Mouse (Mus musculus): ENCODE results near the gene Adora2a.
"Not testable (repeated sequence)": the region's sequence is repeated elsewhere in the genome, so short reads cannot be mapped to it uniquely, and the experiment has no call there.

Adora2a gene

DNA sequence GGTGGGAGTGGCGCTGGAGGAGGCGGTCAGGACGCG, at the start of gene Adora2a:
Adora2a (plus strand) TSS at position 6 of the 36 bp plus-strand sequence.
- no peak for DNase-seq (ENCODE audit: low read depth, low spot score)

DNA sequence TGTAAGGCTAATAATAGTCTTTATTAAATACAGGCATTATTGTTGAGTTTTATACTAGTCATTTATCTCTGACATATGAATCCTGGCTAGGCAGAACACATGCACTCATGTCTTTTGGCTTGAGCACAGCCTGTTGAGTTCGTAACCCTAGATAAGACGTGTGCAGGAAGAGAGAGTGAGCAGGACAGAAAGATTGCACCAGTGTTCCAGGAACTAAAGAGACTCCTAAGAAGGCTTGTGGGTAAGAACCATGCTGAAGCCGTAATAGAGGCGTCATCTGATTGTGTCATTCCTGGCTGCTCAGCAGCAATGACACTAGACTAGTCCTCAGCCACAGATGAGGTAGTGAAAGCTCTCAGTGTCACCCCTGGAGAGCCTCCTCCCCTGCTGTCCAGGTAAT, 43.7 kb upstream of the Adora2a start:
- no peak for DNase-seq (ENCODE audit: low read depth, low spot score)

DNA sequence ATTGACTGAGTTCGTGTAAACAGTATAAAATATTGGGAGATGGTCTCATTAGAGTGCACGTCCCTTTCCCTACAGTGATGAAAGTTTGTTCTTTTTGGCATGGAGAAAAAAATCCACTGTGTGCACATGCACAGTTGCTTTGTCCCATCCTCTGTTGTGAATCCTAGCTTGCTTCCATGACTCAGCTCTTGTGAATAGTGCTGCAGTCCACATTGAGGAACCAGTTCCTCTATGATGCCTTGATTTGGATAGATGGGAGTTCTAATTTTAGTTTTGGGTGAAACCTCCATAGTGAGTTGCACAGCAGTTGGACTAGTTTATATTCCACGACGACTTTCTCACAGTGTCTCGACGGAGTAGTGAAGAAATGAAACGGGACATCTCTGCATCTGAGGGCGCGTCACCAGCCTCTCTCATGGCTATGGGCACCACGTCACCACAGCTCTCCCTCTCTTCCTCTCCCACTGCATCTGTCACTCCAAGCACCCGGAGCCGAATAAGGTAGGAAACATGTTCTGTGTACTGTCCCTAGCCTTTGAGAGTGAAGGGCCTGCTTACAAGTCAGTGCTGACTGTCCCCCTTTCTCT, 40.2 kb upstream of the Adora2a start:
- no peak for DNase-seq (ENCODE audit: low read depth, low spot score)

DNA sequence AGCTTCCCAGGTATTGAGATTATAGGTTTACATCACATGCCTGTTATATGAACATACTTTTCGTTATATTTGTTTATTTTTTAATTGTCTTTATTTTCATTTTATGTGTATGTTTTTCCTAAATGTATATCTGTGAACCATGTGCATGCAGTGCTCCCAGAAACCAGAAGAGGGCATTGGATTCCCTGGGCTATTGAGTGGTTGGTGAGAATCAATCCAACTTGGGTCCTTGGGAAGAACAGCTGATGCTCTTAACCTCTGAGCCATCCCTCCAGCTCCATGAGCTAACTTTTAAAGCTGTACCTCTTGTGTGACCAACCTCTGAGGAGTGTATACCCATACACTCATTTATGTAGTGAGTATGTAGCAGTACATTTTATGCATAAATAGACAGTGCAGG, 39.2 kb upstream of the Adora2a start:
- DNase-seq (ENCODE audit: low read depth, low spot score) = peak; percentile 20

DNA sequence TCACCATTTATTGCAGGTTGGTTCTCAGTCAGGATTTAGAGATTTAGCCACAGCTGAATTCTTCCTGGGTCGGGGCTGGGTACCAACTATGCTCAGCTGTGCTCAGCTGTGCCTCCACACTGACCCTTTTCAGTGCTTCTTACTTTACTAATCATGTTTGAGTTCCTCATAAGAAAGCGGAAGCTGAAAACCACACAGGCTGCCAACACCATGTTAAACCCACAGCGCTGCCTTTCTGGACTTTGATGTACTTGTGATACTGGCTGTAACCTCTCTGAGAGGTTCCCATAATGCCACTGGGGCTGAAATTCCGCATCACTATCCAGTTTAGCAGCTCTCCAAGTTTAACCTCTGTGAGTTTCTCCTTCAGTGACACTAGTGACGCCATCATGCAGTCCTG, 34.0 kb upstream of the Adora2a start:
- peak; percentile 61 for DNase-seq (ENCODE audit: low read depth, low spot score)

DNA sequence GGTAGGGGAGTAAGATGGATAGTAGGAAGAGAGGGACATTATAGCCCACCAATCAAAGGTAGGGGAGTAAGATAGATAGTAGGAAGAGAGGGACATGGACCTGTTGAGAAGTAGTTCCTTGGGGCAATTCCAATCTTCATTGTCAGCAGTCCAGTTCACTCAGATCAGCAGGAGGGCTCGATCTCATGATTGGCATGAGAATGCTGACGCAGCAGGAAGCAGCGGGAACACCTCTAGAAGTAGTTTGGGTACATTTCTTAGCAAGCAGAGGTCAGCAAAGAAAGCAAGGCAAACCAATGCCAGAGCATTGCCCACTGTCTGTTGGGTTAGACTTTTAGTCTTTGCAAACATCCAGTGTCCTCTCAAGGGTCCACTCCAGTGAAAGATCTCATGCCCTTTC, 32.9 kb upstream of the Adora2a start:
- DNase-seq (ENCODE audit: low read depth, low spot score) = no peak

DNA sequence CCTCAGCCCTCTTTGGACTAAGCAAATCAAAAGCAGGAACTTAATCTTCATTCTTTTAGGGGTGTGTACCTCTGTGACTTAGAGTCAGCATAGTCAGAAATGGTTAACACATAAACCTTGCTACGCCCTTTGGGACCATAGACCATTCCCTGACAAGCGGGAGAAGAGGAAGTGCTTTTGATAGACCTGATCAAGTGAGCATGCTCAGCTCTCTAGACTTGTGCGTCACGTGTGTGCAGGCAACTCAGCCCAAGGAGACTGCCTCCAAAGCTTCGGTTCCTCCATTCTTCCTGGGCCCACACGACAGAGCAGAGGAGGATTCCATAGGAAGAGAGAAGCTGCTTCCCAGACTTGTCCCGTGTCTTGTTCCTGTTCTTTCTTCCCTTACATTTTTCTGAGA, 28.1 kb upstream of the Adora2a start:
- no peak for DNase-seq (ENCODE audit: low read depth, low spot score)

DNA sequence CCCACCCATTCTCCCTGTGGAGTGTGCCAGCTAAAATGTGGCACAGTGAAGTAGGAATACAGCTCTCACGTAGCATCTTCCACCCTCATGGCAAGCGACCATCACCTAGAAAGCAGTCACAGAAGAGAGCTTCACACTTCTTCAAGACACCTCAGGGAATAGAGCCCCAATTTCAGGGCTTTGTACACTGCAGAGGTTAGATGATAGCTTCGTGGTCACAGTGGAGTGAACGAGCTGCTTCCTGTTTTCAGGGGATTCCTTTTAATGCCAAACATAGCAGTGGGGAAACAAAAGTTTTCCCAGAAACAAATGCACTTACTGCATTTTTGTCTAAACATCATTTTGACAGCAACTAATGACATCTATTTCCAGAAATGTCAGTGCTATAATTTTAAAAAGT, 27.3 kb upstream of the Adora2a start:
- peak; percentile 40 for DNase-seq (ENCODE audit: low read depth, low spot score)

DNA sequence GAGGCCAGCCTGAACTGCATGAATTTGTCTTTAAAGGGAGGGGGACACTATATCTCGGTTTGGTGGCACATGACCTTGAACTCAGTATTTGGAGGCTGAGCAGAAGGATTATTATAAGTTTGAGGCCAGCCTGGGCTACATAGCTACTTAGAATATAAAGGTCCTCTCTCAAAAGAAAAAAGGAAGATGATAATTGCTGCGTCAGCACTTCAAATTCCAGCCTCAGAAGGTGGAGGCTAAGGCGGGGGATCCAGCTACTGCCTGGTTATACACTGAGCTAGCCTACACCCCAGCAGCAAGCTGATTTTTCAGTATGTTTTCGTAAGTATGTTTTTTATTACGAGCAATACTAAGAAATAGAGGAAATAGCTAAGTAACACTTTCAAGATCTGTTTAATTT, 26.0 kb upstream of the Adora2a start:
- no peak for DNase-seq (ENCODE audit: low read depth, low spot score)

DNA sequence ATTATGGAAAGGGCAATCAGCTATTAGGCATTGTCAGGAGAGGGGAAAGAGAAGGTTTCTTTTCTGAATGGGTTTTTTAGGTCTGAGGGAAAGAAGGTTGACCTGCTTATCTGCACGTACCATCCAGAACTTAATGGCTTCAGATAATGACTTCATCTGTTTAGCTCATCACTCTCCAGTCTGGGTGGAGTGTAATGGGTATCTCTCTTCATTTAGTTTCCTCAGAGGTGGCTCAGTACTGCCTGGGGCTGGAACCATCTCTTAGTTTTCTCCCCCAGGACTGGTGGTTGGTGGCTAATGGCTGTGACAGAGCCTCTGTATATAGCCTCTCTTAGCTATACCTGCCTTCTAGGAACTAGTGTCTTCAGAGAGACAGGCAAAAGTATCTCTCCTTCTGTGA, 25.3 kb upstream of the Adora2a start:
- no peak for DNase-seq (ENCODE audit: low read depth, low spot score)

DNA sequence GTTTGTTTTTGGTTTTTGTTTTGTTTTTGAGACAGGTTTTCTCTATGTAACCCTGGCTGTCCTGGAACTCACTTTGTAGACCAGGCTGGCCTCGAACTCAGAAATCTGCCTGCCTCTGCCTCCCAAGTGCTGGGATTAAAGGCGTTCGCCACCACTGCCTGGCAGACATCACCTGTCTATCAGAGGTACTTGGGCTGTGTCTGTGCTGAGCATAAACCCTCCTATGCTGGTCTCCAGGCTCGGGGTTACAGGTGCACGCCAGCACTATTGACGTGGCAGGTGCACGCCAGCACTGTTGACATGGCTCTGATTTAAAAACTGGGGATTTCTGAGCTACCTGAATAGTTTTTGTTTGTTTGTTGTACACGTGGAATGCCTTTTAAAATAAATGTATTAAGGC, 24.5 kb upstream of the Adora2a start:
- DNase-seq (ENCODE audit: low read depth, low spot score) = not testable (repeated sequence)

DNA sequence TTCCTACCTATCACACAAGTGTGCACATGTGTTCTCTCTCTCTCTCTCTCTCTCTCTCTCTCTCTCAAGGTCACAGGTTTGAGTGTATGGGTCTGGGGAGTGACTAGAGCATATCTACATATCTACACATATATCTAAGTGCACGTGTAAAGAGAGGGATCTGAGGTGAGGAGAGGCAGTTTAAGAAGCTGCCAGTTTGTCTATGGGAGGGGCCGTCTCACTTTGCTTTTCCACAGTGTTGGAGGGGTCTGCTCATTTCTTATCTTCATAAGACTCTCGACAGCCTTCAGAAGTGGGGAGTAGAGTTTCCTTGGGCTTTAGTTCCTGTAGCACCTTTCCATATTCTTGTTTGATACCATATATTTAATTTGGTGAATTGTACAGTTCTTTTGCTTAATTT, 23.4 kb upstream of the Adora2a start:
- DNase-seq (ENCODE audit: low read depth, low spot score) = no peak

DNA sequence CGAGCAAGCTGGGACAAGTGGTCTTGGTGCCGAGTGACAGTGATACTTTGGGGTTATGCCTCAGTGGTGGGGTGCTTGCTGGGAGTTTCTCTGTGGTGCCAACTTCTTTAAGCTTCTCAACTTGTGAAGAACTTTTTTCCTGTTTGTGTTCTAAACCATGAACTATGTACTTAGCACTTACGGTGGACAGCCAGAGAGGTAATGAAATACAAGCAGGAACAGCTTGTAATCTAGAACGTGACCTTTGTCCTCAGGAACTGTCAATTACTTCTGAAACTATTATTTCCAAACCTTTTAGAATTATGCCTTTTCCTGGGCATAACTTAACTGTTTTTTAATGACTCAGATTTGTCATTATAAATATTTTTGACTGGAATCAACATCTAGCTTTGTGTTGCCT, 22.3 kb upstream of the Adora2a start:
- DNase-seq (ENCODE audit: low read depth, low spot score) = no peak

DNA sequence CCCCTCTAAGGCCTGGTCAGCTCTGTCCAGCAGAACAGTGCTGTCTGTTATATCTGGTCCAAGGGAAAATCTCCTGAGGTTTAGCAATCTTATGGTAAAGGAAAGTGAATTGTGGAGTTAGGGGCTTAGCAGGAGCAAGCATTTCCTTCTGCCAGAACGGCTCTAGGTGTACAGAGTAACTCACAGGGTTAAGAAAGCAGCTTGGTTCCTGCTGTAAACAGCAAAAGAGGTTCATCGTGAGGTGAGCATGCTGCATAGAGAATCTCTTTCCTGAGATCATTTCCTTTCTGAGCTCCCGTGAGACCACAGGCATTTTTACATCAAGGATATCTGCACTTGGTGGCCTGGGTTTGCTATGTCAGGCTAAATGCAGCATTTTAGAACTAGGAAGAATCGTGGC, 21.8 kb upstream of the Adora2a start:
- no peak for DNase-seq (ENCODE audit: low read depth, low spot score)

DNA sequence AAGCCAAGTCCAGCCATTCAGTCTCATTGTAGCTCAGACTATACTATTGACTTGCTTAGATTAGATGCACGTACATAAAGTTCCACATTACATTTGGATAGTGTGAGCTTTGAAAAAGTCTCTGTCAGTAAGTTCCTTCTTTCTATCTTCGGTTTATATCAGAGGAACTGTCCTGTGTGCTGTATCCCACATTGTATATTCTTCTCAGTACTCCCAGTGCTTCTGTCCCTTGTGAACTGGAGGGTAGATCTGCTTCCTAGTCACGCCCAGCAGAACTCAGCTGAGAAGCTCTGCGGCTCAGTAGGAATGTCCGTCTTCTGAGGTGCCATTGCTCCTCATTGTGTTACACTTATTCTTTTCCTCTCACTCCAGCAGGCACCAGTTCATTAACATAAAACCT, 18.1 kb upstream of the Adora2a start:
- DNase-seq (ENCODE audit: low read depth, low spot score) = no peak

DNA sequence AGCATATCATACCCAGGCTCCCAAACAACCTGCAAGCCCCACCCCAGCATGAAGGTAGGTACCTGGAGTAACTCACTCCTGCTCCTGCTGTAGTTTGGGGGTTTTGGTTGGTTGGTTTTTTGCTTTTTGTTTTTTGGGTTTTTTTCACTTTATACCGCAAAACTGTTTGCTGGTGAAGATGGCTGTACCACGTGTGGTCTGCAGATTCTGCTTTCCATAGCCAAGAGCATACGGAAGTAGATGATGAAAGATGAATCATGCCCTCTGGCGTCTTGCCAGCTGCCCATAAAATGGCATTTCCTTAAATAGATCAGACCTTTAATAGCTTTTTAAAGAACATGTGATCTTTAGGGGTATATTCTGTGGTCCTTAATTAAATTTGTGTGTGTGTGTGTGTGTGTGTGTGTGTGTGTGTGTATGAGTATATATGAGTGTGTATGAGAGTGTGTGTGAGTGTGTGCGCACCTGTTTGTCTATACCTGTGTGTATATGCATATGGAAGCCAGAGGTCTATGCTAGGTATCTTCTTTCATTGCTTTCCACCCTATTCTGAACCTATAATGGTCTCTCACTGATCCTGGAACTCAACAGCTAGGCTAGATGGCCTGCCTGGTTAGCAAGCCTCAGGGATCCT, 16.8 kb upstream of the Adora2a start:
- peak; percentile 29 for DNase-seq (ENCODE audit: low read depth, low spot score)

DNA sequence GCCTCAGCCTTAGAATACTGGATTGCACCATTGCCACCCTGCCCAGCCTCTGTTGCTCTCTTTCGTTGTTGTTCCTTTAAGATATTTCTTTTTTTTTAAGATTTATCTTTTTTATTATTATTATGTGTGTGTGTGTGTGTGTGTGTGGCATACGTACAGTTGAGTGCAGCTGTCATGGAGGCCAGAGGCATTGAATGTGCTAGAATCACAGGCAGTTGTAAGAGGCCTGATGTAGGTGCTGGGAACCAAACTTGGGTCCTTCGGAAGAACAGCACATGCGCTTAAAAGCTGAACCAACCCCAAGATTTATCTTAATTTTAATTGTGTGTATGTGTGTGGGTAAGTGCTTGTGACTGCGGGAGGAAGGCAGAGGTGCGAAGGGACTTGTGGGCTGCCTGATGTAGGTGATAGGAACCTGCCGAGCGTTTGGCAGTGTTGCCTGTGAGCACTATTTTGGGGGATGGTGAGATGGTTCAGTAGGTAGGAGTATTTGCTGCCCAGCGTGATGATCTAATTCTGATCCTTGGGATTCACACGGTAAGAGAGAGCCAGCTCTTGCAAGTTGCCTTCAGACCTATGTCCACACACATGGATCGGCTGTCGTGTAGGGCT, 15.4 kb upstream of the Adora2a start:
- no peak for DNase-seq (ENCODE audit: low read depth, low spot score)

DNA sequence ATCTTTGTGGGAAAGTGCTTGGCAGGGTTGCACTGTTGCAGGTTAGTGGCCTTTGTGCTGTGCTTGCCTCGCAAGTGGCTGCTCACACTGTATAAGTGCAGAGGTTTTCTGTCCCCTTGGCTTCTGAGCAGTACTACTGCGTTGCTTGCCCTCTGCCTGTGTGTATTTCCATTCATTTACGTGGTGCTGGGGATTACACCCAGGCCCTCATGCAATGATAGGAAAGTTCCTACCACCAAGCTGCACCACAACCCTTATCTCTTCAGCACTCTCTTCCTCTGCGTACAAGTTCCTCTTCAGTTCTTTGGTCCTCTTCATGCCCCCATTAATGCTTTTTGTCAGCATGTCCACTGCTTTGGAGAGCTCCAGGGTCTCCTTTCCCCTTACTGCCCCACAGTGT, 14.7 kb upstream of the Adora2a start:
- DNase-seq (ENCODE audit: low read depth, low spot score) = no peak

DNA sequence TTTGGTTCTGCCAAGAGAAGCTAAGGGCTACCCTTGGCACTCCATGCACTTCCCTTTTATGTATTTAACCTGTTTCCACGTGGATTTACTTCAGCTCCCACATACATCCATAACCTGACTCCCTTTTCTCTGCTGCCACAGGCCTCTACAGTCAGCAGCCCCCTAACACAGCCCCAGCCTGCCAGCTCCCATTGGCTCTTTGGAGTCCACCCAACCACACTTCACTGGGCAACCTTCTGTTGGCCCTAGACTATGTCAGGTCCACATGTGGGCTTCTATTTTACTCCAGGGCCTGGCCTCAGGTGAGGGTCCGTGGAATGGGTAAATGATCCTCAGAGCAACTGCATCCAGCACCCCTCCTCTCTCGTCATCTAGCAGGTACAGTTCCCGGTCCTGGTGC, 14.1 kb upstream of the Adora2a start:
- no peak for DNase-seq (ENCODE audit: low read depth, low spot score)

DNA sequence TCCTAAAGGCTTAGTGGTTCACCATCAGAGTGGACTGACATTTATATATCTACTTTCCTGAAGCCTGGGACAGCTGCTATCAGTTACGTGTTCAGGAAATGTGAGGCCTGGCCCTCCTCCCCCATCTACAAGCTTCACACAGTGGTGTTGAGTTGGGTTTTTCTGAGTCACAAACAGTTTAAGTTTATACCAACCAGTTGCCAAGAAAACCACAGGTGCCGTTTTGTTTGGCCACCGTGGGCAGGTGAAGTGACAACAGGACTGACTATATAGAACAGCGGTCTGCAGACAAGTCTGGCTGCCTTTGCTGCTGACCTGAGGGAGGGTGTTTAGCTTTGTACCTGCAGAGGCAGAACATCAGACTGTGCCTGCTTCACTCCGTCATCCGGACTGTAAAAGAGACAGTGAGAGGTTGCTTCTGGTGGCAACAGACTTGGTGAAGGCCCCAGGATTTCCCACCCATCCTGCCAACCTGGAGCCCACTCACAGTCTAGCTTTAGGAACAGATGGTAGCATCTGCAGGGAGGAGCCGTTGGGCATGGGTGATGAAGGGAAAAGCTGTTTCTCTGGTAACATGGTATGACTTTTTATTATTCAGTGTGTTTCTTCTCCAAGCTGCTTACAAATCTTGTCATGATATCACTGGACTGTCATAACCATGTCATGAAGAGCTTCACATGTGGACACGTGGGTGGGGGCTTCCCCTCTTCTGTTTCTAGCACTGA, 13.2 kb upstream of the Adora2a start:
- DNase-seq (ENCODE audit: low read depth, low spot score) = no peak

DNA sequence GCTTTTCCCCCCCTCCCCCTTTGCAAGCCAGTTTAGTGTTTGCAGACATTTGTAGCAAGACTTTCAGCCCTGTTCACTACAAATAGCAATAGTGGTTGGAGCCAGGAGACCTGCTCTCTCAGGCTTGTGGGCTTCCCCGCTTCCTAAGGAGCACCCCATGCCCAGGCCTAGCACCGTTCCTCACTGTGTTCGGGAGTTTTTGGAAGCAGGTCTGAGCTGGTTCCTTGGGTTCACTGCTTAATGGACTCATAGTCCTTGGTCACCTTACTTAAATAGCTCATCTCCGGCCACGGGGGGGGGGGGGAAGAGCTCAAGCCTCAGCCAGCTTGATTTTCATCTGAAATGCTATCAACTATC, 12.7 kb upstream of the Adora2a start:
- no peak for DNase-seq (ENCODE audit: low read depth, low spot score)

DNA sequence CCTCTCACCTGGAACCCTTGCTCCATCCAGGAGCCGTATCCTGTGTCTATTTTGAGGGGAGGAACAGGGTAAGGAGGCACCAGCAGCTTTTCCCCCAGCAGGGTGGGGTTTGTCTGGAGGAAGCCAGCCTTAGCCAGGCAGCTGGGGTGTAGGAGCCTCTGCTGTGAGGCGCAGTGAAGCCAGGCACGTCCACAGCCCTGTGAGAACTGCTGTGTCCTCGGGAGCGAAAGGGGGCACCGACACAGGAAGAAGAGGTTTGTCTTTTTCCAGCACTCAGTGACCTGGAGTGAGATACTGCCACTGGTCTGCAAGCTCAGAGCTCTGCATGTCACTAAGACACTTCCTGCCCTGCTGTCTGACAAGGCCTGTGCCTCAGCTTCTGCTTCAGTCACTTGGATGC, 12.3 kb upstream of the Adora2a start:
- no peak for DNase-seq (ENCODE audit: low read depth, low spot score)

DNA sequence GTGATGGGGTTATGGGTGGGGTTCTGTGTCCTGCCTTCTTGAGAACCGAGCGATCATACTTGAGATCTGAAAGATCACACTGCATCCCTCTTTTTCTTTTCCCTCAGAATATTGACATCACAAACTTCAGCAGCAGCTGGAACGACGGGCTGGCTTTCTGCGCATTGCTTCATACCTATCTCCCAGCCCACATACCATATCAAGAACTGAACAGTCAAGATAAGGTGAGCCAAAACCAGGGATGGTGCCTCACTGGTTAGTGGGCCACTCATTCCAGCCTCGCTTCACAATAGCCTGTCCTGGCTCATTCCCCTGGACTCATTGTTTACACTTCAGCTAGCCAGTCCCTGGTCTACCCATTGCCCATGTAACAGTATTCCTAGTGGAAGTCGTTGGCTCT, 9.5 kb upstream of the Adora2a start:
- DNase-seq (ENCODE audit: low read depth, low spot score) = no peak

DNA sequence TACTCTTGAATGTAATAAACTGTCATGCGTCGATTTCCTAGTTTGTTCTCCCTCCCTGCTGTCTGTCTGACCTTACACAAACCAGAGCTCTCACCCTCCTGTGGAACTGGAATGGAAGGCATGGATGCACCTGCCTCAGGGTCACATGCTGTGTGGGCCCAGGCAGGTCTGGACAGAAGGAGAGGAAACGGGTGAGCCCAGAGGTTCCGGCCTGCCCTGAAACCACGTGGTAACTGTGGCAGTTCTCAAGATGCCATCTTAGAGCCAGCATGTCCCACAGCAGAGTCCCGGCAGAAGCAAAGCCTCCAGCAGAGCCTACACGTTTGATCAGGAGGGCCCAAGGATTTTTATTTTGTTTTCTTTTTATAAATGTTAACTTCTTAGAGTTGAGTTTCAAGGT, 4.3 kb upstream of the Adora2a start:
- DNase-seq (ENCODE audit: low read depth, low spot score) = no peak

Measured in A20 (cell line).